Mouse (Mus musculus): ENCODE results near the gene Ambra1.

Gene Ambra1

GRCm38 (mm10) chr2:91871225-91871624, 141.3 kb downstream of the Ambra1 start:
- DNase-seq (ENCODE audit: low read depth, low spot score): no peak

- DNase-seq (ENCODE audit: low read depth, low spot score): no peak
Observed at GRCm38 (mm10) chr2:91872658-91873057, 142.7 kb downstream of the Ambra1 start.

GRCm38 (mm10) chr2:91876000-91876805, 146.3 kb downstream of the Ambra1 start:
- no peak for DNase-seq (ENCODE audit: low read depth, low spot score)

- no peak for DNase-seq (ENCODE audit: low read depth, low spot score)
Observed at GRCm38 (mm10) chr2:91876806-91877140, 146.8 kb downstream of the Ambra1 start.

GRCm38 (mm10) chr2:91878387-91879180, 148.7 kb downstream of the Ambra1 start:
- DNase-seq (ENCODE audit: low read depth, low spot score): no peak

- no peak for DNase-seq (ENCODE audit: low read depth, low spot score)
Observed at GRCm38 (mm10) chr2:91883961-91884360, 154.0 kb downstream of the Ambra1 start.

- DNase-seq (ENCODE audit: low read depth, low spot score): no peak
Observed at GRCm38 (mm10) chr2:91884616-91885015, 154.7 kb downstream of the Ambra1 start.

- DNase-seq (ENCODE audit: low read depth, low spot score): no peak
Observed at GRCm38 (mm10) chr2:91894716-91895115, 164.8 kb downstream of the Ambra1 start.

GRCm38 (mm10) chr2:91895401-91895800, 165.5 kb downstream of the Ambra1 start:
- no peak for DNase-seq (ENCODE audit: low read depth, low spot score)

- no peak for DNase-seq (ENCODE audit: low read depth, low spot score)
Observed at GRCm38 (mm10) chr2:91897968-91898367, 168.0 kb downstream of the Ambra1 start.

GRCm38 (mm10) chr2:91899141-91899540, 169.2 kb downstream of the Ambra1 start:
- DNase-seq (ENCODE audit: low read depth, low spot score): no peak

GRCm38 (mm10) chr2:91900431-91900830, 170.5 kb downstream of the Ambra1 start:
- DNase-seq (ENCODE audit: low read depth, low spot score): no peak

- no peak for DNase-seq (ENCODE audit: low read depth, low spot score)
Observed at GRCm38 (mm10) chr2:91902336-91902735, 172.4 kb downstream of the Ambra1 start.

GRCm38 (mm10) chr2:91903171-91903925, 173.4 kb downstream of the Ambra1 start:
- DNase-seq (ENCODE audit: low read depth, low spot score): no peak

- DNase-seq (ENCODE audit: low read depth, low spot score): no peak
Observed at GRCm38 (mm10) chr2:91904618-91905307, 174.8 kb downstream of the Ambra1 start.

- no peak for DNase-seq (ENCODE audit: low read depth, low spot score)
Observed at GRCm38 (mm10) chr2:91906141-91906540, 176.2 kb downstream of the Ambra1 start.

- DNase-seq (ENCODE audit: low read depth, low spot score): no peak
Observed at GRCm38 (mm10) chr2:91912616-91913015, 182.7 kb downstream of the Ambra1 start.

- no peak for DNase-seq (ENCODE audit: low read depth, low spot score)
Observed at GRCm38 (mm10) chr2:91913328-91914110, 183.6 kb downstream of the Ambra1 start.

GRCm38 (mm10) chr2:91916346-91916977, 186.5 kb downstream of the Ambra1 start:
- DNase-seq (ENCODE audit: low read depth, low spot score): no peak

- DNase-seq (ENCODE audit: low read depth, low spot score): no peak
Observed at GRCm38 (mm10) chr2:91917096-91917495, 187.2 kb downstream of the Ambra1 start.
